Mouse (Mus musculus) CD4-positive naive resting alpha-beta T cell, adult 76 days (primary cell): Measurements from ENCODE around the gene Tnfrsf17. TPM values are rescaled to one million over a fixed set of nuclear protein-coding genes. Genes with fewer than 3 reads are reported as not detected.

Experiments
- total RNA-seq: library from RNA; stranded (reverse); gene quantifications from one replicate; pipeline ENCODE4 v1.2.4, GENCODE M21; 2023

Tnfrsf17 gene
- total RNA-seq: not detected

GRCm38 (mm10) chr16:11313512-11313911 lies at the start of gene Tnfrsf17:
TSS of gene Tnfrsf17 (plus strand) at chr16:11313812.

GRCm38 (mm10) chr16:11322409-11323323 lies 9.1 kb downstream of the Tnfrsf17 start, which contains the start of gene Snx29:
TSS of gene Snx29 (plus strand) at chr16:11322908.

Other genes starting within 250 kb of the Tnfrsf17 start
- 12.5 TPM for gene Litaf, start 247.7 kb upstream of the Tnfrsf17 start, total RNA-seq
- 45.8 TPM for gene Txndc11, start 179.2 kb upstream of the Tnfrsf17 start, total RNA-seq
- gene Zc3h7a, start 137.4 kb upstream of the Tnfrsf17 start, total RNA-seq: 340 TPM
- gene Rsl1d1, start 110.5 kb upstream of the Tnfrsf17 start, total RNA-seq: 115 TPM
- 95.4 TPM for gene Gspt1, start 59.5 kb upstream of the Tnfrsf17 start, total RNA-seq
- 47.3 TPM for gene Snx29, start 9.1 kb downstream of the Tnfrsf17 start, total RNA-seq